Mouse (Mus musculus) erythroblast, embryonic 14.5 days (primary cell): ENCODE measurements at regions not wholly inside any gene's neighbourhood (a gene's known extent, or its start where the extent isn't known, plus 50 kb on each side); places are given as distances from the start of the nearest gene placed in this dataset.

Experiments
- GATA1 ChIP-seq: IDR thresholded peaks from 2 replicates; pipeline ENCODE4 v1.6.1; 2012; ENCODE audit warnings: low read length, inconsistent platforms, mixed read lengths
- TAL1 ChIP-seq: IDR thresholded peaks from 3 replicates; pipeline ENCODE4 v1.6.1; 2012; ENCODE audit warnings: low read length, inconsistent platforms, mixed read lengths

- TF ChIP-seq TAL1 (no peak), GATA1 (no peak)
Measured at GRCm38 (mm10) chr11:112464386-112464785, 317.6 kb upstream of the Sox9 start.
